Mouse (Mus musculus) heart, embryonic 16.5 days (tissue): ENCODE results near the gene L3mbtl1. TPM values are rescaled to one million over a fixed set of nuclear protein-coding genes. Genes with fewer than 3 reads are reported as not detected.
A peak's percentile ranks its signal among the peaks of the same experiment; 100 is the strongest.

Source experiments
- ATAC-seq: fragments of 200-750 bp; cut with Nextera tagmentation; replicated peaks from 2 replicates; pipeline ENCODE4 v1.8.0; 2017; ENCODE audit warnings: moderate number of reproducible peaks; ENCODE audit not compliant: insufficient read depth, low FRiP score; ENCODE audit errors: extremely low read depth
- H3K27ac ChIP-seq: fragments of 300-500 bp; sonication (generic); 2 replicates; pipeline ENCODE4 v1.5.1; 2014; ENCODE audit warnings: mild to moderate bottlenecking, low read length, control low read depth, moderate library complexity
- H3K27me3 ChIP-seq: fragments of 300-500 bp; sonication (generic); 2 replicates; pipeline ENCODE4 v1.6.1; 2014; ENCODE audit warnings: low read length, mixed read lengths; ENCODE audit not compliant: control insufficient read depth, insufficient read depth
- H3K36me3 ChIP-seq: fragments of 300-500 bp; sonication (generic); 2 replicates; pipeline ENCODE4 v1.6.1; 2014; ENCODE audit not compliant: control insufficient read depth, insufficient read depth
- H3K4me1 ChIP-seq: fragments of 300-500 bp; sonication (generic); 2 replicates; pipeline ENCODE4 v1.6.1; 2014; ENCODE audit warnings: low read length, mixed read lengths; ENCODE audit not compliant: control insufficient read depth, insufficient read depth
- H3K4me2 ChIP-seq: fragments of 300-500 bp; sonication (generic); 2 replicates; pipeline ENCODE4 v1.6.1; 2014; ENCODE audit warnings: low read depth, mild to moderate bottlenecking, control low read depth, low read length
- H3K4me3 ChIP-seq: fragments of 300-500 bp; sonication (generic); 2 replicates; pipeline ENCODE4 v1.5.1; 2014; ENCODE audit warnings: mild to moderate bottlenecking, control low read depth, low read length
- H3K9ac ChIP-seq: fragments of 300-500 bp; sonication (generic); 2 replicates; pipeline ENCODE4 v1.6.1; 2014; ENCODE audit warnings: low read length, control low read depth
- H3K9me3 ChIP-seq: fragments of 300-500 bp; sonication (generic); replicated peaks from 2 replicates; pipeline ENCODE4 v1.6.1; 2016; ENCODE audit warnings: low read length; ENCODE audit not compliant: control insufficient read depth
- WGBS: fragments of 180-500 bp; shearing (Covaris S2); extraction: QIAGEN DNeasy Blood & Tissue Kit; methylation state at CpG from one replicate; pipeline ENCODE4 v1.1.7; 2014; 5-methylcytosine and 5-hydroxymethylcytosine counted together
- polyA plus RNA-seq: library from polyadenylated mRNA; unstranded; fragments of >200 nt; fragmentation: Nextera tagmentation; extraction: Ambion mirVana; gene quantifications from 2 replicates; pipeline ENCODE4 v1.2.1, GENCODE M21; 2015

L3mbtl1 gene
- polyA plus RNA-seq, 1 experiment from 2014 or later: 0.04 TPM

DNA sequence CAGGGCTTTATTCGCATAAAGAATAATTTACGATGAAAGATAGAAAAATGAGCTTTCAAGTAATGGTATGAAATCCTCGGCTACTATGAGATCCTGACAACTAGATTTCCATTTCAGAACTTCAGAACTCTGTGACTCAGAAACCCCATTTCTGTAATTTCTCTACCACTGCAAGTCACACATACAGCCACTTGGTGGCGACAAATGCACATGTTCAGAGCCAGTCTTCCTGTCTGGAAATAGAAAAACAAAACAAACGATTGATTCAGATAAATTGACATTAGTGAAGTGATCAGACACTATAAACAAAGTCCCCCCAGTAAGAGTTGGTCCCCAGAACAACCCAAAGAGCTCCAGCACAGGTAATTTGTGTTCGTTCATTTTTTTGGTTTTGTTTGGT, 21.1 kb upstream of the L3mbtl1 start:
- no peak overlapping the region for H3K27ac ChIP-seq
- H3K4me1 ChIP-seq: no peaks in the 10 kb centered on the region
- no peak for ATAC-seq
- no peaks in the 10 kb centered on the region for H3K27me3 ChIP-seq
- H3K36me3 ChIP-seq: no peaks in the 10 kb centered on the region
- 10% methylated on average over 6 of the region's 6 CpGs for WGBS
- H3K9me3 ChIP-seq: peaks cover 3% of the 10 kb centered on the region
- no peak overlapping the region for H3K4me2 ChIP-seq
- H3K9ac ChIP-seq: no peak overlapping the region
- H3K4me3 ChIP-seq: no peak overlapping the region

- no peaks in the 10 kb centered on the region for H3K27me3 ChIP-seq
- no peak overlapping the region for H3K4me2 ChIP-seq
- WGBS: 69% methylated on average over 5 of the region's 5 CpGs
- no peak overlapping the region for H3K9ac ChIP-seq
- H3K4me1 ChIP-seq: no peaks in the 10 kb centered on the region
- ATAC-seq: no peak
- no peak overlapping the region for H3K27ac ChIP-seq
- no peaks in the 10 kb centered on the region for H3K36me3 ChIP-seq
- no peak overlapping the region for H3K4me3 ChIP-seq
- H3K9me3 ChIP-seq: peaks cover 3% of the 10 kb centered on the region
Observed at GRCm38 (mm10) chr2:162922834-162923233, 20.4 kb upstream of the L3mbtl1 start.

- ATAC-seq: no peak
- Histone ChIP-seq H3K9me3 (no peaks in the 10 kb centered on the region), H3K9ac (no peak overlapping the region), H3K4me3 (no peak overlapping the region), H3K4me1 (no peaks in the 10 kb centered on the region), H3K4me2 (no peak overlapping the region), H3K27ac (no peak overlapping the region), H3K27me3 (0 out of 2 replicates have a peak, but pooled peaks cover under 1% of the 10 kb centered on the region), H3K36me3 (no peaks in the 10 kb centered on the region)
- WGBS: 78% methylated on average over 5 of the region's 5 CpGs
Observed at GRCm38 (mm10) chr2:162924126-162924525, 19.1 kb upstream of the L3mbtl1 start.

- no peak overlapping the region for H3K4me2 ChIP-seq
- H3K27ac ChIP-seq: no peak overlapping the region
- no peak for ATAC-seq
- H3K9ac ChIP-seq: no peak overlapping the region
- H3K9me3 ChIP-seq: no peaks in the 10 kb centered on the region
- H3K4me3 ChIP-seq: no peak overlapping the region
- 0 out of 2 replicates have a peak, but pooled peaks cover 3% of the 10 kb centered on the region for H3K27me3 ChIP-seq
- WGBS: 58% methylated on average over 3 of the region's 3 CpGs
- peaks cover 9% of the 10 kb centered on the region for H3K4me1 ChIP-seq
- no peaks in the 10 kb centered on the region for H3K36me3 ChIP-seq
Observed at GRCm38 (mm10) chr2:162927918-162928585, 15.2 kb upstream of the L3mbtl1 start.

DNA sequence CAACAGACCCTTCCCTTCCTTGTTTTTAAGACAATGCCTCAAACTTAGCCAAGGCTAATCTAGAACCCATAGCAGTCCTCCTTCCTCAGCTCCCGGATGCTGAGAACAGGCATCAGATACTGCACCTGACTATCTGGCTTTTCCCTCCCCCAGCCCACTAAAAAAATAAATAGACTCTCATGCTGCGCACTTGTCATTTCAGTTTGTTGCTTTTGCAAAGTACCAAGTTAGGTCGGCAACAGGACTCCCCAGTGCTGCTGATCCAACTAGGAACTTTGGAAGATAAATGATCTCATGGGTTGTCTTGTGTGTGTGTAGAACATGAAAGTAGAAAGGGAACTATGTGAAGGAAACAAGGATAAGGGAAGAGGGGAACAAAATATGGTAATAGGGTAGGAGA, 13.6 kb upstream of the L3mbtl1 start:
- WGBS: 50% methylated on average over 3 of the region's 3 CpGs
- Histone ChIP-seq H3K27me3 (0 out of 2 replicates have a peak, but pooled peaks cover 3% of the 10 kb centered on the region), H3K4me1 (peaks cover 11% of the 10 kb centered on the region), H3K4me3 (no peak overlapping the region), H3K9me3 (no peaks in the 10 kb centered on the region), H3K27ac (no peak overlapping the region), H3K4me2 (peak overlapping the region; percentile 93; the same call in 1 of the 2 replicates), H3K9ac (no peak overlapping the region), H3K36me3 (peaks cover 14% of the 10 kb centered on the region)
- no peak for ATAC-seq

DNA sequence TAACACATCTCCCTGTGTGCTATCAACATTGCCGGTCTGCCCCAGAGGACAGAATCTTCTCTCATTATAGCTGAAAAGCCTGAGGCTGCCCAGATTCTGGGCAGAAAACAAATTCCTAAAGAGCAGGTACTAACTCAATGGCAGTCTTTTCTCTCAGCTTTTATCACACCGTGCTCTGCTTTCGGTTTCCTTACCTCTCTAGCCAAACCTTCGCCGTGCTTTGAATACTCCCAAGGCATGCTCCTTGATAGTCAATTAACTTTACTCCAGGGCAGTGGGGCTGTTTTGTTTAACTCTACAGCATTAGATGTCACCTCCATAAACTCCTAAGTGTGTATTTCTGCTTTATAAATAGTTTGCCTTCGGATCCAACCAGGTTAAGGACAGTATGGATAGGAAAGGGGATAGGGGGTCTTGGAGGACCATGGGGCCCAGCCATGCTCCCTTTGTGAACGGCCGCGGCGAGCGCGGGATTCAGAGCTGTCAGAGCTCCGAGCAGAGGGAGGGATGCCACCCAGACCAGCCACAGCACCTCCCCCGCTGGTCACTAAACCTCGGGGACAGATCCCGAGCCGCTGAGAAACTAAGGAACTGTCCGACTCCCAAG, 12.7 kb upstream of the L3mbtl1 start:
- ATAC-seq: no peak

DNA sequence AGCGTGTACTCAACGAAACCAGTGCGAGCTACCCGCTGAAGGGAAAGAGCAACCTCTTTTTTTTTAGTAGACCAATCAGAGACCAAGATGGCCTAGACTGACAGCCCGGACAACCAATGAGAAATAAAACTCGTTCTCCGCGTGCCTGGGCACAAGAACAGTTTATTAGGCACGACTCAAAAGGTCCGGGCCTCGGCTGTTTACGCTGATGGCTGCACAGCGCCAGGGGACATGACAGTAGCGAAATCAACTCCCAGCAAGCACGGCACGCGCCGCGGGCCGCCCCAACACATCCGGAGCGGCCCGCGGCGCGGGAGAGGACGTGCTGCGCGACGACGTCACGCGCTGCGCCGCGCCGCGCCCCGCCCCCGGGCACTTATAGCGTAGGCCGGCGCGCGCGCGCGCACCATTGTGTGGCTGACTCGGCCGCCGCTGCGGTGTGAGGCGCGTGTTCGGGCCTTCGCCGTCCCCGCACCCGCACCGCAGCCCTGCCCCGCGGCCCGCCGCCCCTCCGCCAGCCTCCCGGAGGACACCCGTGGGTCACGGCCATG, 12.1 kb upstream of the L3mbtl1 start, which contains the start of gene Srsf6:
TSS of gene Srsf6 (plus strand) at position 406 of the 551 bp plus-strand sequence.
- ATAC-seq: peak; percentile 95
- peak within 1 kb of the TSS; percentile 100 for H3K9ac ChIP-seq
- H3K36me3 ChIP-seq: peaks cover 22% of the 10 kb centered on the region
- 0 out of 2 replicates have a peak, but pooled peaks cover 3% of the 10 kb centered on the region for H3K27me3 ChIP-seq
- peak within 1 kb of the TSS; percentile 93 for H3K4me2 ChIP-seq
- H3K9me3 ChIP-seq: no peaks in the 10 kb centered on the region
- H3K4me3 ChIP-seq: peak within 1 kb of the TSS; percentile 99
- H3K27ac ChIP-seq: peak within 1 kb of the TSS; percentile 98
- peaks cover 11% of the 10 kb centered on the region for H3K4me1 ChIP-seq
- WGBS: under 1% methylated on average over 68 of the region's 68 CpGs

More for the DNA sequence above, 12.7 kb upstream of the L3mbtl1 start:
- H3K27me3 ChIP-seq: 0 out of 2 replicates have a peak, but pooled peaks cover 3% of the 10 kb centered on the region
- peak overlapping the region; percentile 93 for H3K4me2 ChIP-seq
- peak overlapping the region; percentile 99 for H3K4me3 ChIP-seq
- peak overlapping the region; percentile 98 for H3K27ac ChIP-seq
- H3K9me3 ChIP-seq: no peaks in the 10 kb centered on the region
- under 1% methylated on average over 18 of the region's 18 CpGs for WGBS
- H3K4me1 ChIP-seq: peaks cover 11% of the 10 kb centered on the region
- peaks cover 18% of the 10 kb centered on the region for H3K36me3 ChIP-seq
- peak overlapping the region; percentile 100 for H3K9ac ChIP-seq

- under 1% methylated on average over 101 of the region's 103 CpGs for WGBS
- peak overlapping the region; percentile 99 for H3K4me3 ChIP-seq
- peak; percentile 45 for ATAC-seq
Observed at GRCm38 (mm10) chr2:162931674-162932650, 11.3 kb upstream of the L3mbtl1 start.

More at GRCm38 (mm10) chr2:162931674-162932650, 11.3 kb upstream of the L3mbtl1 start:
- peaks cover 11% of the 10 kb centered on the region for H3K4me1 ChIP-seq
- peak overlapping the region; percentile 98 for H3K27ac ChIP-seq
- 0 out of 2 replicates have a peak, but pooled peaks cover 3% of the 10 kb centered on the region for H3K27me3 ChIP-seq
- peak overlapping the region; percentile 100 for H3K9ac ChIP-seq
- no peaks in the 10 kb centered on the region for H3K9me3 ChIP-seq
- H3K36me3 ChIP-seq: peaks cover 30% of the 10 kb centered on the region
- H3K4me2 ChIP-seq: peak overlapping the region; percentile 56
